Mouse (Mus musculus): ENCODE measurements at regions not wholly inside any gene's neighbourhood (a gene's known extent, or its start where the extent isn't known, plus 50 kb on each side); places are given as distances from the start of the nearest gene placed in this dataset.

DNA sequence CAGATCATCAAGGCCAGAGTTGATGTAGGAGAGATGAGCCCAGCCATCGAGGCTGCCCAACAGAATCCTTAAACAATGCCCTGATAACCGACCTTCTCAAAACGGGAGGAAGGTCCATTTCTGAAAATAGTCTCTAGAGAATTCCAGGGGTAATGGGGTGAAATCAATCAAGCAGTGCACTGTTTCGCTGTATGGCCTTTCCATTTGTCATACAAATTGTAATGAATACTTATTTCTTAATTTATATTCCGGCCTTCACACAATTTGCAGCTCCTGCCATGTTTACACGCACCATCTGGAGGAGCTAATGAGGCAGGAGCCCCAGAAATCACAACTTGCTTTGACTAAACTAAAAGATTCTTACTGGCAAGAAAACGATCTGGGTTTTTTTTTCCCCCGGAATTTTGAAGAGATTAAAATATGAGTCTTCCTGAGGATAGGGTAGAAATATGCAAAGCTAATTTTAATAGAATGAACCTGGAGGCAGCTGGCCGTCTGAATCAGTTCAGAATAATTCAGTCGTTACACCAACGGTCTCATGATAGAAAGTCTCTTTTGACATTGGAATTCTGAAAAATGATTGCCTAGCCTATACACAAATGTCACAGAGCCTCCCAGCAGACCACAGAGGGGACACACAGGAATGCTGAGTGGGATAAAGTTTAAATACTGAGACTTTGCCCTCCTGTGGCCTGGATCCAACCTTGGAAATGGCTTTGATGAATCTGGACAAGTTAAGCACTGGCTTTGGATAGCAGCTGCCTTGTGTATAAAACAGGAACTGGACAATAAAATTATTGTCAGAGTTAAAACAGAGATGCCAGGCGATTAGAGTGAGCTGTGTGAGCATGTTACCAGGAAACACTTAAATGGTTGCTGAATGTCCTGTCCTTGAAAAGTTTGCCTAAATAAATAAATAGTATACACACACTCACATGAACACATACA is 115.0 kb upstream of the Frem1 start:
- H3K27ac ChIP-seq, result no peak overlapping the region
- no peaks in the 10 kb centered on the region for H3K27me3 ChIP-seq (ENCODE audit: insufficient read depth, poor library complexity, severe bottlenecking)
- no peaks in the 10 kb centered on the region for H3K36me3 ChIP-seq
- no peaks in the 10 kb centered on the region for H3K9me3 ChIP-seq
- DNase-seq (ENCODE audit: low spot score), result no peak
- H3K4me1 ChIP-seq (replicated peaks), result peaks cover 14% of the 10 kb centered on the region
- H3K4me3 ChIP-seq, result no peak overlapping the region
- 81% methylated on average over 12 of the region's 12 CpGs for WGBS

DNA sequence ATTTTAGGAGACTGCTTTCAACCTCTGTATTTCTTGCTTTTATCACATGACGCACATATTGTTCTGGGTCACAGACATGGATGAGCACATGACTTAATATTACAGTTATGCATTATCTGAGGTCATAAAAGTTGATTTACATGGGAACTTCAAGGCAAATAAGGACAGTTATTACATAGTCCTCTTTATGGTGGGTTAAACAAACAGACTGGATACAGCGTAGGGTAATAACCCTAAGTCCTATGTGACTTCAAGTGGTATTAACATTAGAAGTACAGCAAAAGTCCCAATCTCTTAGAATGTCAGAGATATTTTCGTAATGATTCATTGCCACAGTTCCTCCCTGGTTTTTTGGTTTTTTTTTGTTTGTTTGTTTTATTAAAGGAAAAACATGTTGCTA is 94.6 kb upstream of the Frem1 start:
- no peak overlapping the region for H3K27ac ChIP-seq
- no peaks in the 10 kb centered on the region for H3K9me3 ChIP-seq
- peaks cover 7% of the 10 kb centered on the region; the same call in 1 of the 2 replicates for H3K4me1 ChIP-seq (replicated peaks)
- no peaks in the 10 kb centered on the region for H3K36me3 ChIP-seq
- no peak overlapping the region for H3K4me3 ChIP-seq
- DNase-seq (ENCODE audit: low spot score), result no peak
- 95% methylated on average over 3 of the region's 3 CpGs for WGBS
- H3K27me3 ChIP-seq (ENCODE audit: insufficient read depth, poor library complexity, severe bottlenecking), result no peaks in the 10 kb centered on the region

DNA sequence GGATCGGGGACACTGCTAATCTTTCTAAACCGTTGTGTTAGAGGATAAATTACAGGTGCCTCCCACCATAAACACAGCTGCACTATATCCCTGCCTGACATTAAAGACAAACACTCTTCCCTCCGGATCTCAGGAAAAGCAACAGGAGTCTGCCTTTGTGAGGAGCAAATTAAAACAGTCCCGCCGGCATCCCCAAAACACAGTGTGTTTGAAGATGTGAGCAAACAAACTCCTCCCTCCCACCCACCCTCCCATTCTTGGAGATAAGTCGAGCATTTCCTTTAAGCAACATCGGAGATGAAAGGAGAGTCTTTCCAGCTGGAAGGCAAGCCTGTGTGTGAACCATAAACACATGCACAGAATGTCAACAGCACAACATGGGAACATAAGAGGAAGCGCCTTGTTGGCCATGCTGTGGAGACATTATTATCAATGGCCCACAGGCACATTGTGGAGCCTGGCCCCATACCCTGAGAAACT is 93.6 kb upstream of the Frem1 start:
- H3K27me3 ChIP-seq (ENCODE audit: insufficient read depth, poor library complexity, severe bottlenecking), result no peaks in the 10 kb centered on the region
- H3K36me3 ChIP-seq, result no peaks in the 10 kb centered on the region
- H3K9me3 ChIP-seq, result no peaks in the 10 kb centered on the region
- H3K4me1 ChIP-seq (replicated peaks), result peaks cover 7% of the 10 kb centered on the region; the same call in 1 of the 2 replicates
- H3K4me3 ChIP-seq, result no peak overlapping the region
- peak overlapping the region; percentile 25; the same call in 1 of the 2 replicates for H3K27ac ChIP-seq
- DNase-seq (ENCODE audit: low spot score), result no peak
- WGBS, result 9% methylated on average over 8 of the region's 8 CpGs

DNA sequence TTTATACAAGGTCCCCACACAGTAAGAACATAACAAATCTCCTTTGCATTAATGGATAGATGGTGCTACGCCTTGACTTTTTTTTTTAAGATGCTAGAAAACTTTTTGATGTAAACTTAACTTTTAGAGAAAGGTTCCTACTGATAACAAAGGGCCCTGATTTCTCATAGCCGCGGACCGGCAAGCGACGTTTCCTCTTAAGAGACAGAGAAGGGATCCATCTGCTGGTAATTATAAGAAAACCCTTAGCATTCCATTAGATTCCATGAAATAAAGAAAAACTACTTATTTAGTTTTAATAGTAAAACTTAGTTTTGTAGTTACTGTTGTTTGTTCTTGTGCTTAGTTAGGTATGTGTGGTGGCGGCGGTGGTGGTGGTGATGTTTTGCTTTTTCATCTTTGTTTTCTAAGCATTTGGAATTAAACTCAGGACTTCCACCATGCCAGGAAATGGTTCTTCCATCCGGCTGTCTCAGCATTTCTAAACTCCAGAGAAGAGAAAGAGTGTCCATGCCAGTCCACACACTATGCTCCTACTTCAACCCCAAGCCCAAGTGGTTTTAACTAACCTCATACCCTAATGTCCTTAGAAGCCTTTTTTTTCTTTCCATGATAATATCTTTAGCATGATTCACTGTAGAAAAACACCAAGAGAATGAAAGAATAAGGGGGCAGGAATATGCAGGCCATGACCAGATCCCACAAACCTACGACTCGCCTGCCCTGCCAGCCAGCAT is 92.8 kb upstream of the Frem1 start:
- 73% methylated on average over 11 of the region's 11 CpGs for WGBS
- DNase-seq (ENCODE audit: low spot score), result no peak
- no peaks in the 10 kb centered on the region for H3K27me3 ChIP-seq (ENCODE audit: insufficient read depth, poor library complexity, severe bottlenecking)

GRCm38 (mm10) chr4:83141736-83142135 is 89.6 kb upstream of the Frem1 start:
- no peak overlapping the region for H3K27ac ChIP-seq
- no peak for DNase-seq (ENCODE audit: low spot score)
- no peak overlapping the region for H3K4me3 ChIP-seq
- no peaks in the 10 kb centered on the region for H3K27me3 ChIP-seq (ENCODE audit: insufficient read depth, poor library complexity, severe bottlenecking)
- peaks cover 7% of the 10 kb centered on the region; the same call in 1 of the 2 replicates for H3K4me1 ChIP-seq (replicated peaks)
- no peaks in the 10 kb centered on the region for H3K36me3 ChIP-seq
- no peaks in the 10 kb centered on the region for H3K9me3 ChIP-seq
- 74% methylated on average over 5 of the region's 5 CpGs for WGBS

More for the DNA sequence above, 92.8 kb upstream of the Frem1 start:
- Histone ChIP-seq H3K4me3 (no peak overlapping the region), H3K9me3 (no peaks in the 10 kb centered on the region), H3K36me3 (no peaks in the 10 kb centered on the region), H3K4me1 (replicated peaks) (peaks cover 7% of the 10 kb centered on the region; the same call in 1 of the 2 replicates), H3K27ac (no peak overlapping the region)

GRCm38 (mm10) chr4:83122668-83123005 is 70.5 kb upstream of the Frem1 start:
- H3K4me1 ChIP-seq (replicated peaks), result no peaks in the 10 kb centered on the region
- H3K27ac ChIP-seq, result no peak overlapping the region
- no peaks in the 10 kb centered on the region for H3K36me3 ChIP-seq
- WGBS, result 89% methylated on average over 8 of the region's 8 CpGs
- no peaks in the 10 kb centered on the region for H3K9me3 ChIP-seq
- no peaks in the 10 kb centered on the region for H3K27me3 ChIP-seq (ENCODE audit: insufficient read depth, poor library complexity, severe bottlenecking)
- no peak overlapping the region for H3K4me3 ChIP-seq
- no peak for DNase-seq (ENCODE audit: low spot score)

GRCm38 (mm10) chr4:83122003-83122667 is 70.0 kb upstream of the Frem1 start:
- Histone ChIP-seq H3K27ac (no peak overlapping the region), H3K4me3 (no peak overlapping the region), H3K9me3 (no peaks in the 10 kb centered on the region), H3K27me3 (ENCODE audit: insufficient read depth, poor library complexity, severe bottlenecking) (no peaks in the 10 kb centered on the region), H3K4me1 (replicated peaks) (no peaks in the 10 kb centered on the region), H3K36me3 (no peaks in the 10 kb centered on the region)
- DNase-seq (ENCODE audit: low spot score), result no peak
- WGBS, result 78% methylated on average over 6 of the region's 6 CpGs

DNA sequence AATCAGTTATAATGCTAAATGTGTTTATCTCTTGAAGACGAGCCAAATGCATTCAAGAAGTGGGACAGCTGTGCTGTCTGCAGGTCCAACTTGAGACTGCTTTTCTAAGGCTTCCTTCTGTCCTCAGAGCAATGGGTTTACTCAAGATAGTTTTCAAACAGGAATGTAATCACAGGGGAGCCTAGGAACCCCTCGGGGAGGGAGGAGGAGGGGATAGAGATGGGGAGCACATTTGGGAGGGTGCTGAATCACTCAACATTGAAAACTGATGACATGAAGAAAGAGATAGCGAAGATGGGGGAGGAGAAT is 56.5 kb upstream of the Frem1 start:
- no peaks in the 10 kb centered on the region for H3K27me3 ChIP-seq (ENCODE audit: insufficient read depth, poor library complexity, severe bottlenecking)
- H3K27ac ChIP-seq, result no peak overlapping the region
- DNase-seq (ENCODE audit: low spot score), result no peak
- H3K9me3 ChIP-seq, result no peaks in the 10 kb centered on the region
- H3K4me3 ChIP-seq, result no peak overlapping the region
- WGBS, result 75% methylated on average over 3 of the region's 3 CpGs
- H3K36me3 ChIP-seq, result no peaks in the 10 kb centered on the region
- 0 out of 2 replicates have a peak, but pooled peaks cover 3% of the 10 kb centered on the region for H3K4me1 ChIP-seq (replicated peaks)

DNA sequence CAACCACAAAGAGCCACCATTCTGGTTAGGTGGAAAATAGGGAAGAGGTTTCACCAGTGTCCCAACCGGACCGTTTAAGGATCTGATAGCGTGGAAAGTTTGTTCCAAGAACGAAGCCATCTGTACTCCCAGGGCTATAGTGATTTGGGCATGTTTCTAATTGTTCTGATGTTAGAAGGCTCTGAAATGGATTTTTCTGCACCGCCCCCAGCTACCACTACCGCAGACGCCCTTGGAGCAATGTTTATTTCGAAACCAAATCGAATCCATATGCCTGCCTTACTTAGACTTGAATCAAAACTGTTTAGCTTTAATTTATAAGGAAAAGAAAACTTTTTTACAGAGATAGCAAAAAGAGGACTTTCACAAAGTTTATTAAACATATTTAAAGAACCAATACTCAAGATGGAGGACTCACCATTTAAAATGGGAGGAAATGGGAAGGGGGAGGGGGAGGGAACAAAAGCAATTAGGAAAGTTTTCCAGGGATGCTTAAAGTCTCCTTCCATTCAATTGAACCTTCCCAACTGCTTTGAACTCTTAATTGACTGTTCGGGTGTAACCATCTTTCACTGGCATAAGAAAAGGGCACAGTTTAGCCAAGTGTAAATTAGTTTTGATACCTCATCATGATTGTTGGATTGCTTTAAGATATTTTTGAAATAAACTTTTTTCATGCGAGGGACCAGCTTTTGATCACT is 56.0 kb upstream of the Frem1 start:
- Histone ChIP-seq H3K4me3 (no peak overlapping the region), H3K27ac (no peak overlapping the region), H3K9me3 (no peaks in the 10 kb centered on the region), H3K36me3 (no peaks in the 10 kb centered on the region), H3K27me3 (ENCODE audit: insufficient read depth, poor library complexity, severe bottlenecking) (no peaks in the 10 kb centered on the region), H3K4me1 (replicated peaks) (0 out of 2 replicates have a peak, but pooled peaks cover 3% of the 10 kb centered on the region)
- 81% methylated on average over 11 of the region's 11 CpGs for WGBS
- DNase-seq (ENCODE audit: low spot score), result no peak

GRCm38 (mm10) chr4:83107161-83107560 is 55.0 kb upstream of the Frem1 start:
- no peaks in the 10 kb centered on the region for H3K9me3 ChIP-seq
- WGBS, result 85% methylated on average over 2 of the region's 2 CpGs
- H3K36me3 ChIP-seq, result no peaks in the 10 kb centered on the region
- H3K4me1 ChIP-seq (replicated peaks), result 0 out of 2 replicates have a peak, but pooled peaks cover 3% of the 10 kb centered on the region
- no peak for DNase-seq (ENCODE audit: low spot score)
- H3K4me3 ChIP-seq, result no peak overlapping the region
- no peaks in the 10 kb centered on the region for H3K27me3 ChIP-seq (ENCODE audit: insufficient read depth, poor library complexity, severe bottlenecking)
- no peak overlapping the region for H3K27ac ChIP-seq

- DNase-seq (ENCODE audit: low spot score), result no peak
- H3K27ac ChIP-seq, result no peak overlapping the region
- 55% methylated on average over 5 of the region's 5 CpGs for WGBS
Measured at GRCm38 (mm10) chr4:83104045-83104681, 52.0 kb upstream of the Frem1 start.

GRCm38 (mm10) chr4:83102893-83103292 is 50.8 kb upstream of the Frem1 start:
- no peaks in the 10 kb centered on the region for H3K9me3 ChIP-seq
- no peak overlapping the region for H3K4me3 ChIP-seq
- 95% methylated on average over 2 of the region's 2 CpGs for WGBS
- no peaks in the 10 kb centered on the region for H3K27me3 ChIP-seq (ENCODE audit: insufficient read depth, poor library complexity, severe bottlenecking)
- no peaks in the 10 kb centered on the region for H3K36me3 ChIP-seq
- H3K4me1 ChIP-seq (replicated peaks), result peaks cover 11% of the 10 kb centered on the region; the same call in 1 of the 2 replicates
- no peak for DNase-seq (ENCODE audit: low spot score)
- no peak overlapping the region for H3K27ac ChIP-seq

More at GRCm38 (mm10) chr4:83104045-83104681, 52.0 kb upstream of the Frem1 start:
- Histone ChIP-seq H3K36me3 (no peaks in the 10 kb centered on the region), H3K4me1 (replicated peaks) (0 out of 2 replicates have a peak, but pooled peaks cover 3% of the 10 kb centered on the region), H3K27me3 (ENCODE audit: insufficient read depth, poor library complexity, severe bottlenecking) (no peaks in the 10 kb centered on the region), H3K9me3 (no peaks in the 10 kb centered on the region), H3K4me3 (no peak overlapping the region)

All from hindbrain, embryonic 10.5 days (tissue).